Mouse (Mus musculus): Measurements from ENCODE around the gene Kcnn3. TPM values are rescaled to one million over a fixed set of nuclear protein-coding genes. Genes with fewer than 3 reads are reported as not detected.
A peak's percentile ranks its signal among the peaks of the same experiment; 100 is the strongest.

The Kcnn3 gene
- total RNA-seq, 2 experiments from 2014 or later, result 2.7 to 3.8 TPM

GRCm38 (mm10) chr3:89516321-89516720, 3.6 kb upstream of the Kcnn3 start:
- DNase-seq (ENCODE audit: low spot score in 2 of 2), result no peak

GRCm38 (mm10) chr3:89520618-89521502, 896 bp downstream of the Kcnn3 start:
- DNase-seq (ENCODE audit: low spot score in 2 of 2), result no peak

GRCm38 (mm10) chr3:89521503-89521854, 1.5 kb downstream of the Kcnn3 start:
- DNase-seq (ENCODE audit: low spot score in 2 of 2), result no peak

- no peak for DNase-seq (ENCODE audit: low spot score in 2 of 2)
Observed at GRCm38 (mm10) chr3:89522450-89523128, 2.6 kb downstream of the Kcnn3 start.

GRCm38 (mm10) chr3:89526298-89527090, 6.5 kb downstream of the Kcnn3 start:
- no peak for DNase-seq (ENCODE audit: low spot score in 2 of 2)

- DNase-seq (ENCODE audit: low spot score in 2 of 2), result no peak
Observed at GRCm38 (mm10) chr3:89529796-89530195, 9.8 kb downstream of the Kcnn3 start.

- DNase-seq (ENCODE audit: low spot score in 2 of 2), result peak; percentile 15 to 30
Observed at GRCm38 (mm10) chr3:89534566-89535097, 14.7 kb downstream of the Kcnn3 start.

GRCm38 (mm10) chr3:89535147-89535546, 15.2 kb downstream of the Kcnn3 start:
- DNase-seq (ENCODE audit: low spot score in 2 of 2), result no peak

GRCm38 (mm10) chr3:89539036-89539739, 19.2 kb downstream of the Kcnn3 start:
- DNase-seq (ENCODE audit: low spot score in 2 of 2), result no peak

- DNase-seq (ENCODE audit: low spot score in 2 of 2), result no peak
Observed at GRCm38 (mm10) chr3:89539740-89540370, 19.9 kb downstream of the Kcnn3 start.

- DNase-seq (ENCODE audit: low spot score in 2 of 2), result no peak
Observed at GRCm38 (mm10) chr3:89540371-89540743, 20.4 kb downstream of the Kcnn3 start.

GRCm38 (mm10) chr3:89546951-89547350, 27.0 kb downstream of the Kcnn3 start:
- no peak for DNase-seq (ENCODE audit: low spot score in 2 of 2)

- no peak for DNase-seq (ENCODE audit: low spot score in 2 of 2)
Observed at GRCm38 (mm10) chr3:89548805-89549204, 28.8 kb downstream of the Kcnn3 start.

GRCm38 (mm10) chr3:89549488-89549887, 29.5 kb downstream of the Kcnn3 start:
- DNase-seq (ENCODE audit: low spot score in 2 of 2), result no peak

- no peak for DNase-seq (ENCODE audit: low spot score in 2 of 2)
Observed at GRCm38 (mm10) chr3:89551880-89552279, 31.9 kb downstream of the Kcnn3 start.

GRCm38 (mm10) chr3:89553432-89553831, 33.5 kb downstream of the Kcnn3 start:
- DNase-seq (ENCODE audit: low spot score in 2 of 2), result no peak

GRCm38 (mm10) chr3:89553946-89554345, 34.0 kb downstream of the Kcnn3 start:
- no peak for DNase-seq (ENCODE audit: low spot score in 2 of 2)

- no peak for DNase-seq (ENCODE audit: low spot score in 2 of 2)
Observed at GRCm38 (mm10) chr3:89554587-89554986, 34.6 kb downstream of the Kcnn3 start.

- no peak for DNase-seq (ENCODE audit: low spot score in 2 of 2)
Observed at GRCm38 (mm10) chr3:89557811-89558210, 37.8 kb downstream of the Kcnn3 start.
